Comparison of ENCODE assay signal across 8 mouse cellular contexts in genomic region chr6:118845829-118846228, GRCm38 (mm10).
A peak's percentile ranks its signal among the peaks of the same experiment; 100 is the strongest.
DNase-seq lines count a peak whose midpoint lies in the region; ATAC-seq lines count a peak whose summit lies in the region.

No protein-coding gene starts in this region.

- no peak overlapping the region for H3K4me3 ChIP-seq in hindbrain, embryonic 11.5 days (ENCODE audit: low read depth, low read length)

- H3K27me3 ChIP-seq in hindbrain, embryonic 11.5 days (ENCODE audit: control insufficient read depth, insufficient read depth, low read length): no peaks in the 10 kb centered on the region

- H3K9me3 ChIP-seq in hindbrain, embryonic 11.5 days (ENCODE audit: control insufficient read depth, low read length): no peaks in the 10 kb centered on the region

- WGBS in hindbrain, embryonic 11.5 days: 17% methylated on average over 2 of the region's 2 CpGs

- H3K4me1 ChIP-seq in hindbrain, embryonic 11.5 days (replicated peaks; ENCODE audit: control insufficient read depth, insufficient read depth, low read length): 0 out of 2 replicates have a peak, but pooled peaks cover 3% of the 10 kb centered on the region

- H3K36me3 ChIP-seq in hindbrain, embryonic 11.5 days (ENCODE audit: control insufficient read depth, insufficient read depth, low read length): no peaks in the 10 kb centered on the region

- no peak overlapping the region for H3K9ac ChIP-seq in hindbrain, embryonic 11.5 days (ENCODE audit: low read depth, low read length)

- peak; percentile 78 for ATAC-seq in hindbrain, embryonic 11.5 days (ENCODE audit: low FRiP score)
- no peak for ATAC-seq in frontal cortex, adult (ENCODE audit: low TSS enrichment)

- H3K4me2 ChIP-seq in hindbrain, embryonic 11.5 days (replicated peaks; ENCODE audit: low read depth, low read length): no peak overlapping the region

- H3K27ac ChIP-seq in hindbrain, embryonic 11.5 days (ENCODE audit: low read depth, low read length): no peak overlapping the region

- DNase-seq in frontal cortex, postnatal 10 days (ENCODE audit: low spot score in 2 of 2): peak; percentile 41 to 60
- DNase-seq in frontal cortex, postnatal 36 days (ENCODE audit: low spot score in 2 of 2): no peak
- DNase-seq in right cerebral cortex, adult 18-20 months: peak; percentile 38
- no peak for DNase-seq in right cerebral cortex, postnatal 14 days
- peak; percentile 45 for DNase-seq in hindbrain, embryonic 11.5 days (ENCODE audit: low spot score)
- DNase-seq in lung, postnatal 4 days: peak; percentile 51 to 57
- DNase-seq in ovary, postnatal 14 days (ENCODE audit: low spot score): no peak

Comparison
In these comparisons a context has a peak if more than half of its experiments do, and no peak if none do; other contexts are left out.
1. DNase-seq: peak in frontal cortex, postnatal 10 days (2 of 2), right cerebral cortex, adult 18-20 months (single experiment), hindbrain, embryonic 11.5 days (single experiment) and lung, postnatal 4 days (2 of 2); none in frontal cortex, postnatal 36 days (0 of 2), right cerebral cortex, postnatal 14 days (single experiment) and ovary, postnatal 14 days (single experiment).